Mouse (Mus musculus): ENCODE results near the gene Dnajc3.

DNA sequence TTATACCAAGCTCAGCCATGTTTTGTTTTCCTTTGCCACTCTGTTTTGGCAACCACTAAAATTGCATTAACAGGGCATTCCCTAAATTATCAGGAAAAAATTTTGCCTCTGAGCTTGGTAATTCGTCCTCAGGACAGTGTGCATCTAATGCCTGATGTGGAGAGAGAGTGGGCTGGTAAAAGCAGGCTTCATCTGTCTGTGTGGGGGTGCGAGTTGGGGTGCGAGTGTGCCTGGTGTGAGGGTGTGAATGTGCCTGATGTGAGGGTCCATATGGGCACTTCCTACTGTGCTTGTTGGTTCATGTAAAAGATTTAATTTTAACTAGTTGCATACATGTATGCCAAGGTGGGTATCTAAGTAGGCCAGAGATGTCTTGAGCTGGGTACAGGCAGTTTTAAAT, 34.4 kb upstream of the Dnajc3 start:
- no peak for TF ChIP-seq FLI1 (IDR thresholded peaks at IDR 0.05; ENCODE audit: low read length)
- no peak for TF ChIP-seq GATA1 (IDR thresholded peaks at IDR 0.05; ENCODE audit: borderline replicate concordance, low read length)

Measured in megakaryocyte, embryonic 14.5 days (primary cell).